Mouse (Mus musculus): ENCODE results near the gene Gm20661. TPM values are rescaled to one million over a fixed set of nuclear protein-coding genes. Genes with fewer than 3 reads are reported as not detected.

Gm20661 gene
- total and polyA plus RNA-seq, 3 experiments: 0.35 to 0.85 TPM; not detected in 1

- peak; percentile 41 for DNase-seq (ENCODE audit: low read depth, low spot score)
- H3K36me3 ChIP-seq (ENCODE audit: control insufficient read depth in 1 of 2, insufficient read depth in 2 of 2, low read length in 2 of 2): peaks cover 4 to 46% of the 10 kb centered on the region in 2 experiments
- H3K4me3 ChIP-seq (ENCODE audit: control insufficient read depth in 1 of 2, insufficient read depth in 1 of 2, low read depth in 2 of 2, low read length in 2 of 2): peak overlapping the region; percentile 12 to 14; a peak in 3 of 4 replicates
- peaks cover 41% of the 10 kb centered on the region for H3K79me2 ChIP-seq (ENCODE audit: control insufficient read depth, insufficient read depth, low read length, poor library complexity)
- peak overlapping the region; percentile 94 for H3K27ac ChIP-seq (ENCODE audit: control insufficient read depth, low read depth, low read length)
- H3K9ac ChIP-seq (ENCODE audit: control insufficient read depth, low read depth, low read length, poor library complexity, severe bottlenecking): peak overlapping the region; percentile 51
- H3K9me3 ChIP-seq (replicated peaks; ENCODE audit: insufficient read depth, low read length): no peaks in the 10 kb centered on the region
- H3K4me1 ChIP-seq (ENCODE audit: control insufficient read depth in 1 of 2, insufficient read depth in 2 of 2, low read length in 2 of 2): peaks cover 33 to 61% of the 10 kb centered on the region in 2 experiments
- no peaks in the 10 kb centered on the region for H3K27me3 ChIP-seq (ENCODE audit: control insufficient read depth in 1 of 2, insufficient read depth in 2 of 2, low read length in 2 of 2)
- TF ChIP-seq TAL1 (IDR thresholded peaks at IDR 0.05; ENCODE audit: low read length) (peak; percentile 61; the same call in 1 of the 2 replicates), TCF12 (IDR thresholded peaks at IDR 0.05; ENCODE audit: low read depth, low read length) (no peak), ETS1 (IDR thresholded peaks at IDR 0.05; ENCODE audit: low read depth, low read length) (0 out of 2 replicates have a peak, but pooled peaks have one; percentile 2), POLR2AphosphoS5 (IDR thresholded peaks at IDR 0.05; ENCODE audit: borderline replicate concordance, low read depth, low read length) (peak; percentile 59; the same call in 1 of the 2 replicates)
These were observed 913 bp upstream of the Gm20661 start for GRCm38 (mm10) chr9:107981684-107982605.

GRCm38 (mm10) chr9:107983421-107983890 is 598 bp downstream of the Gm20661 start:
- DNase-seq (ENCODE audit: low read depth, low spot score): peak; percentile 82
- Histone ChIP-seq H3K9me3 (replicated peaks; ENCODE audit: insufficient read depth, low read length) (no peaks in the 10 kb centered on the region), H3K27ac (ENCODE audit: control insufficient read depth, low read depth, low read length) (peak overlapping the region; percentile 94), H3K4me1 (ENCODE audit: control insufficient read depth in 1 of 2, insufficient read depth in 2 of 2, low read length in 2 of 2) (peaks cover 33 to 50% of the 10 kb centered on the region in 2 experiments), H3K36me3 (ENCODE audit: control insufficient read depth in 1 of 2, insufficient read depth in 2 of 2, low read length in 2 of 2) (peaks cover 4 to 46% of the 10 kb centered on the region in 2 experiments), H3K4me3 (ENCODE audit: control insufficient read depth in 1 of 2, insufficient read depth in 1 of 2, low read depth in 2 of 2, low read length in 2 of 2) (peak overlapping the region; percentile 72 to 91), H3K79me2 (ENCODE audit: control insufficient read depth, insufficient read depth, low read length, poor library complexity) (peaks cover 33% of the 10 kb centered on the region), H3K27me3 (ENCODE audit: control insufficient read depth in 1 of 2, insufficient read depth in 2 of 2, low read length in 2 of 2) (no peaks in the 10 kb centered on the region), H3K9ac (ENCODE audit: control insufficient read depth, low read depth, low read length, poor library complexity, severe bottlenecking) (peak overlapping the region; percentile 88)
- TF ChIP-seq MAZ (IDR thresholded peaks at IDR 0.05; ENCODE audit: low read depth, low read length): peak; percentile 17; the same call in 1 of the 2 replicates
- TF ChIP-seq RCOR1 (IDR thresholded peaks at IDR 0.05; ENCODE audit: low read depth, low read length): no peak
- no peak for TF ChIP-seq ZKSCAN1 (IDR thresholded peaks at IDR 0.05; ENCODE audit: low read depth, low read length)
- no peak for TF ChIP-seq ELF1 (IDR thresholded peaks at IDR 0.05; ENCODE audit: low read depth, low read length)
- TF ChIP-seq UBTF (IDR thresholded peaks at IDR 0.05; ENCODE audit: borderline replicate concordance, insufficient read depth, low read depth, low read length): no peak
- no peak for TF ChIP-seq CTCF (IDR thresholded peaks at IDR 0.05 in 2 of 3, conservative IDR thresholded peaks at IDR 0.05 in 1 of 3; ENCODE audit: control insufficient read depth in 1 of 3, insufficient read depth in 1 of 3, low read depth in 2 of 3, low read length in 3 of 3, poor library complexity in 1 of 3, severe bottlenecking in 1 of 3)
- no peak for TF ChIP-seq E2F4 (IDR thresholded peaks at IDR 0.05; ENCODE audit: borderline replicate concordance, low read depth, low read length)
- TF ChIP-seq POLR2AphosphoS5 (IDR thresholded peaks at IDR 0.05; ENCODE audit: borderline replicate concordance, low read depth, low read length): no peak
- TF ChIP-seq CHD2 (IDR thresholded peaks at IDR 0.05; ENCODE audit: low read length): no peak
- TF ChIP-seq MAFK (IDR thresholded peaks at IDR 0.05; ENCODE audit: borderline replicate concordance, low read depth, low read length): no peak
- TF ChIP-seq NELFE (IDR thresholded peaks at IDR 0.05; ENCODE audit: low read depth, low read length): peak; percentile 33; the same call in 1 of the 2 replicates
- TF ChIP-seq ZC3H11A (IDR thresholded peaks at IDR 0.05; ENCODE audit: low read depth, low read length): no peak
- TF ChIP-seq GABPA (IDR thresholded peaks at IDR 0.05; ENCODE audit: low read depth, low read length): no peak
- peak; percentile 34; the same call in 1 of the 2 replicates for TF ChIP-seq MEF2A (IDR thresholded peaks at IDR 0.05; ENCODE audit: extremely low read depth, insufficient replicate concordance, low read depth, low read length, poor library complexity, severe bottlenecking)
- TF ChIP-seq MAX (IDR thresholded peaks at IDR 0.05; ENCODE audit: low read length): no peak
- TF ChIP-seq TAL1 (IDR thresholded peaks at IDR 0.05; ENCODE audit: low read length): peak; percentile 21
- no peak for TF ChIP-seq KAT2A (conservative IDR thresholded peaks at IDR 0.05; ENCODE audit: low read depth, low read length)
- no peak for TF ChIP-seq ZMIZ1 (IDR thresholded peaks at IDR 0.05; ENCODE audit: low read depth, low read length)
- TF ChIP-seq GATA1 (IDR thresholded peaks at IDR 0.05; ENCODE audit: low read depth, low read length): no peak
- peak in 1 of 2 experiments; percentile 39; a peak in 2 of 4 replicates for TF ChIP-seq EP300 (IDR thresholded peaks at IDR 0.05; ENCODE audit: low read depth in 1 of 2, low read length in 2 of 2)
- peak; percentile 58; the same call in 1 of the 2 replicates for TF ChIP-seq ETS1 (IDR thresholded peaks at IDR 0.05; ENCODE audit: low read depth, low read length)
- TF ChIP-seq MYC (IDR thresholded peaks at IDR 0.05; ENCODE audit: low read depth, low read length): no peak
- TF ChIP-seq ZNF384 (IDR thresholded peaks at IDR 0.05; ENCODE audit: low read depth, low read length): no peak
- TF ChIP-seq JUND (IDR thresholded peaks at IDR 0.05; ENCODE audit: low read depth, low read length): no peak
- no peak for TF ChIP-seq SMC3 (IDR thresholded peaks at IDR 0.05; ENCODE audit: low read depth, low read length)
- TF ChIP-seq POLR2AphosphoS2 (IDR thresholded peaks at IDR 0.05; ENCODE audit: low read length): no peak
- TF ChIP-seq NRF1 (IDR thresholded peaks at IDR 0.05; ENCODE audit: insufficient read depth, low read depth, low read length, poor library complexity, severe bottlenecking): no peak

Data from MEL (cell line).